Mouse (Mus musculus) spleen, adult 2 months (tissue): ENCODE measurements around the gene Eps15l1.

ENCODE experiments used
- CTCF ChIP-seq: fragments of 200-500 bp; IDR thresholded peaks from 2 replicates; pipeline ENCODE4 v1.5.1; 2011; ENCODE audit warnings: mild to moderate bottlenecking, inconsistent platforms; ENCODE audit not compliant: insufficient read depth, insufficient read length, insufficient replicate concordance; ENCODE audit errors: extremely low read depth
- POLR2A ChIP-seq: fragments of 200-500 bp; IDR thresholded peaks from 2 replicates; pipeline ENCODE4 v1.6.1; 2011; ENCODE audit warnings: low read depth, low read length, inconsistent platforms

DNA sequence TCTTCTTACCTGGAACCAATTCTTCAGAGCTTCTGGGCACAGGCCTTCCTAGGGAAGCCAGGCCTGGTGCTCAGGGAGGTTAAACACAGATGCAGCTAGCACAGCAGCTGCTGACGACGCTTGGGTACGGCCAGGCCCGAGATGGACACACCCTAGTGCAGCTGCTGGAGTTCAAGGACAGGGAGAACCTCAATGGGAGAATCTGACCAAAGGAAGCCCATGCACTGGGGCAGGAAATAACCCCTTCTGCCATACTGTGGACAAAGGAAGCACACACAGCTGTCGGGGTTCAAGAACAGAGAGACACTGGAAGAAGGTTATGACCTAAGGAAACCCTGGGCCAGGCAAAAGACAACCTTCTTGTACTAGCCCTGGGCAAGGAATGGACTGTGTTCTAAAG, 46.1 kb downstream of the Eps15l1 start:
- TF ChIP-seq CTCF (no peak), POLR2A (no peak)
